Mouse (Mus musculus) limb, embryonic 12.5 days (tissue): ENCODE data around the gene Vmn2r19. TPM values are rescaled to one million over a fixed set of nuclear protein-coding genes. Genes with fewer than 3 reads are reported as not detected.

Experiments
- ATAC-seq: fragments of 200-750 bp; cut with Nextera tagmentation; 2 replicates; pipeline ENCODE4 v1.8.0; 2017; ENCODE audit warnings: low read depth, moderate TSS enrichment; ENCODE audit not compliant: insufficient number of reproducible peaks, insufficient read depth, low FRiP score, low TSS enrichment
- H3K27ac ChIP-seq: fragments of 300-500 bp; sonication (generic); 2 replicates; pipeline ENCODE4 v1.5.1; 2016; ENCODE audit warnings: mild to moderate bottlenecking, moderate library complexity
- H3K27me3 ChIP-seq: fragments of 300-500 bp; sonication (generic); 2 replicates; pipeline ENCODE4 v1.6.1; 2016; ENCODE audit warnings: mild to moderate bottlenecking, moderate library complexity
- H3K36me3 ChIP-seq: fragments of 300-500 bp; sonication (generic); 2 replicates; pipeline ENCODE4 v1.6.1; 2016; ENCODE audit warnings: mild to moderate bottlenecking, moderate library complexity
- H3K4me1 ChIP-seq: fragments of 300-500 bp; sonication (generic); replicated peaks from 2 replicates; pipeline ENCODE4 v1.6.1; 2016
- H3K4me2 ChIP-seq: fragments of 300-500 bp; sonication (generic); 2 replicates; pipeline ENCODE4 v1.6.1; 2016; ENCODE audit warnings: mild to moderate bottlenecking, moderate library complexity
- H3K4me3 ChIP-seq: fragments of 300-500 bp; sonication (generic); replicated peaks from 2 replicates; pipeline ENCODE4 v1.5.1; 2016; ENCODE audit warnings: mild to moderate bottlenecking
- H3K9ac ChIP-seq: fragments of 300-500 bp; sonication (generic); replicated peaks from 2 replicates; pipeline ENCODE4 v1.6.1; 2016; ENCODE audit warnings: mild to moderate bottlenecking, moderate library complexity
- H3K9me3 ChIP-seq: fragments of 300-500 bp; sonication (generic); 2 replicates; pipeline ENCODE4 v1.6.1; 2016; ENCODE audit warnings: mild to moderate bottlenecking, moderate library complexity
- WGBS: fragments of 180-500 bp; shearing (Covaris S2); methylation state at CpG from one replicate; pipeline ENCODE4 v1.1.7; 2016; 5-methylcytosine and 5-hydroxymethylcytosine counted together
- polyA plus RNA-seq: library from polyadenylated mRNA; unstranded; fragments of >200 nt; fragmentation: Nextera tagmentation; extraction: Ambion mirVana; gene quantifications from 2 replicates; pipeline ENCODE4 v1.2.1, GENCODE M21; 2016

The Vmn2r19 gene
- not detected in 2 replicates for polyA plus RNA-seq

DNA sequence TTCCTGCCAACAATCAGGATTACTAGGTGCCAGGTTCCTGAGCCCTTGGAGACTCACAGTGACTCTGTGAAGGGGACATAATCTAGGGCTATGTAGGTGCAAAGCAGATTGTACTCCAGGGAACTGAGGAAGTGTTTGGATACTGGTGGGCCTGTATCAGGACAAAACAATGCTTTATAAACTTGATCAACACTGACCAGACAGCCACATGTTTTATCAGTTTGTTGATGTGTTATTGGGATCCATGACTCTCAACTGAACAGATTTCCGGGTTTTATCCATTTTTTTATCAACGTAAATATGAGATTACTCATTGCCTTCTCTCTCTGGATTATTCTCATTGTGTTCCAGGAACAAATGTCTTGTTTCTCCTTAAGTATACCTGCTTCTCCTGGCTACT lies at the start of gene Vmn2r19:
TSS of gene Vmn2r19 (plus strand) at position 301 of the 400 bp plus-strand sequence.
- H3K36me3 ChIP-seq = no peaks in the 10 kb centered on the region
- 87% methylated on average over 2 of the region's 2 CpGs for WGBS
- no peak within 1 kb of the TSS for H3K27ac ChIP-seq
- no peaks in the 10 kb centered on the region for H3K9me3 ChIP-seq
- no peak for ATAC-seq
- no peaks in the 10 kb centered on the region for H3K4me1 ChIP-seq
- H3K4me3 ChIP-seq = no peak within 1 kb of the TSS
- H3K4me2 ChIP-seq = no peak within 1 kb of the TSS
- no peaks in the 10 kb centered on the region for H3K27me3 ChIP-seq
- no peak within 1 kb of the TSS for H3K9ac ChIP-seq

DNA sequence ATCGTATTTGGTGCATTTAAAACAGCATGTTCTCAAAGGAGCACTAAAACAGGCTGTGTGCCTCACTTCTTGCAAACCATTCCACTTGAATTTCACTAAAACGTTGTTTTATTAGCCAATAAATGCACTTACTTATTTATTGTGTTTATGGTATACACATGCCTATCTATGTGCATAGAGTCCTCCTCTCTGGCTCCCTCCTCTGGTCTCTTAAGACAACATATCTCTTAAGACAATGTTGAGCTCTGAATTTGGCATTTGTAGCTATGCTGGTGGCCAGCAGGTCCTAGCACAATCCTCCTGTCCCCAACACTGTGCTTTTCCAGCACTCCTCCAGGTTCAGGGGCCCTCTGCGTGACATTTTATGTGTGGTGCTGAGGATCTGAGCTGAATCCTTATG lies 49.2 kb upstream of the Vmn2r19 start:
- no peak for ATAC-seq
- H3K27me3 ChIP-seq = no peaks in the 10 kb centered on the region
- no peak overlapping the region for H3K27ac ChIP-seq
- H3K9me3 ChIP-seq = peaks cover 7% of the 10 kb centered on the region; the same call in 1 of the 2 replicates
- no peaks in the 10 kb centered on the region for H3K4me1 ChIP-seq
- H3K4me2 ChIP-seq = no peak overlapping the region
- no peak overlapping the region for H3K9ac ChIP-seq
- H3K4me3 ChIP-seq = no peak overlapping the region
- WGBS = 68% methylated on average over 3 of the region's 3 CpGs
- no peaks in the 10 kb centered on the region for H3K36me3 ChIP-seq

DNA sequence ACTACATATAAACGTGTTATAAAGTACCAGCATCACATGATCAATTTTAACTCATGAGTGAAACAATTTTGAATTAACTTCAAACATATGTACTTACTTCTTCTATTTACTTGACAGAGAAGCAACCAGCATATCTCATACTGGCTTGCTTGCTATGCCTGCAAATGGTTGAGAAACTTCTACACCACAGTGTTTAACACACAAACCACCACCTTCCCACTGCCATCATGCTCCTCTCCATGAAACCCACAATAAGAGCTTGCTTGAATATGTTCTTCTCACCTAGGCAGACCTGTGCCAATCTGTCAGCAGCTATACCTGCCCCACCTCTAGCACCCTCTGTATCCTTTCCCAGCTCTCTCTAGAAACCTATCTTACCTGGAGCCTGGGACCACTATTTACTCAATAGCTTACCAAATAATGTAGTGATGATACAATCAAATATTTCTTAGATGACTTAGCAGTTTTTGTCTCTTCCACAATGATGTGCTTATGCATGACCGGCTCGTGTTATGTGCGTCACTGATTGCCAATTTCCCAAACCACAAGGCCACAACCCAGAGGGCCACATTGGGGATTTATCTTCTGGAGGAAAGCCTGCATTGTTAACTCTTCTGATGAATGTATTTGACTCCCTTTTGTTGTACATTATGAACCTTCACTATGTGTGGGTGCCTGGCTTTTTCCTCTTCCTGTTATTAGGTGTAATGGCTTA lies 48.1 kb upstream of the Vmn2r19 start:
- H3K4me3 ChIP-seq = no peak overlapping the region
- no peak overlapping the region for H3K4me2 ChIP-seq
- no peak overlapping the region for H3K9ac ChIP-seq
- no peaks in the 10 kb centered on the region for H3K4me1 ChIP-seq
- H3K36me3 ChIP-seq = no peaks in the 10 kb centered on the region
- H3K27me3 ChIP-seq = no peaks in the 10 kb centered on the region
- 84% methylated on average over 4 of the region's 4 CpGs for WGBS
- H3K9me3 ChIP-seq = peaks cover 7% of the 10 kb centered on the region; the same call in 1 of the 2 replicates
- ATAC-seq = no peak
- H3K27ac ChIP-seq = no peak overlapping the region

DNA sequence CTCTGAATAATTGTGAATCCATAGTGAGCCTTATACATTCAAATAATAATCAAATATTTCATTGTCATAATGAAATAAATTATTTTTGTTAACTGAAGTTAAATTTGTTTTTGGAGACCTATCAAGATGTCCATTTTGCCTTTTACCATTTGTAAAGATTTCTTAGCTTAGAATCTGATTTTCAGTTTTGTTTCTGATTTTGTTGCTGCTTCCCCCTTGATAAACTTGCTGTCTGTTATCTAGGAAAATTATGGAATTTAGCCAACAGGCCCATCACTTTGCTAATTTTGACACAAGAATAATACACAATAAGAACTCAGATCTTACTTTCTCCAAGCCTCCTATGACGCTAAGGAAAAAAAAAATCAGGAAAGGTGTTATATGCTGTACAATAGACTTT lies 47.3 kb upstream of the Vmn2r19 start:
- peaks cover 3% of the 10 kb centered on the region; the same call in 1 of the 2 replicates for H3K9me3 ChIP-seq
- no peak for ATAC-seq
- no peak overlapping the region for H3K4me2 ChIP-seq
- no peaks in the 10 kb centered on the region for H3K27me3 ChIP-seq
- no peak overlapping the region for H3K4me3 ChIP-seq
- no peak overlapping the region for H3K27ac ChIP-seq
- 73% methylated on average over 1 of the region's 1 CpGs for WGBS
- H3K4me1 ChIP-seq = no peaks in the 10 kb centered on the region
- no peak overlapping the region for H3K9ac ChIP-seq
- H3K36me3 ChIP-seq = no peaks in the 10 kb centered on the region

DNA sequence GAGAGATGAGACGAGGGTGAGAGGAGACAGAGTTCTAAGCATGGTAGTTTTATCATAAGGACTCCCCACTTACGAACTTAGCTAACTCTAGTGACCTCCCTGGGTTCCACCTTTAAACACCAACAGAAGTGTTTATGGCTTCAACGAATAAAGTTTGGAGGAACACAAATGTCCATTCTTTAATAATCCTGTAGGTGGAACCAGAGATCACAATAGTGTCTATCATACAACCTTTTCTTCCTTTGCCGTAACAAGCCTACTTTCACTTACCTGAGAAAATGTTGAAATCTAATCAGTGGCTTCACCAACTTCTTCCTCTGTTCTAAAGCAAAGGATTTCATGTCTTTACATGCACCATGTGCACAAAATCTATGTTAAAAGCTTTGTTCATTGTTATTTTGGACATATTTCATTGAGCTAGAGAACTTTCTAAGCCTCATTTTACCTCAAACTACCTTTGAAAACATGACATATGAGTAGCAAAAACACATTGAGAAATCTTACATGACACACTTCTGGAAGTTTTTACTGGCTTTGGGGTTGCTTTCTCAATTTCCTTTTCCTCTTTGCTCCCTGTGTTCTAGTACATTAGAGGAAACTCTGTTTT lies 46.5 kb upstream of the Vmn2r19 start, which contains the start of gene Clec4d:
TSS of gene Clec4d (plus strand) at position 557 of the 607 bp plus-strand sequence.
- 77% methylated on average over 4 of the region's 4 CpGs for WGBS
- no peak within 1 kb of the TSS for H3K4me2 ChIP-seq

DNA sequence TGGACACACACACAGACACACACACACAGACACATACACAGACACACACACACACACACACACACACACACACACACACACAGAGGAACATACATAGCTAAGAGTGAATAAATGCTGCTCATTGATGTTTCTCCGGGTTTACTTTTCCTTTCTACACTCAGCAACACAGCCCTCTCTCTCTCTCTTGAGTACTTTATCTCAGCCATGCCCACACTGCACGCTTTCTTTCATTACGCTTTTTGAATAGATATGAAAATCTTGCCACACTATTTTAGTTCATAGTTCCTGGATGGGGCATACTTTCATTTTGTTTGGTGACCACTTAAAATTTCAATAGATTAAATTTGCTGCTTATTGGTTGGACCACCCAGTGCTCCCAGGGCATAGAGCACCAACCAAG lies 43.9 kb upstream of the Vmn2r19 start:
- Histone ChIP-seq H3K27ac (no peak overlapping the region), H3K27me3 (no peaks in the 10 kb centered on the region), H3K4me2 (no peak overlapping the region), H3K4me1 (no peaks in the 10 kb centered on the region), H3K4me3 (no peak overlapping the region), H3K9me3 (no peaks in the 10 kb centered on the region), H3K36me3 (no peaks in the 10 kb centered on the region), H3K9ac (no peak overlapping the region)
- WGBS = 85% methylated on average over 3 of the region's 3 CpGs
- no peak for ATAC-seq

More for the DNA sequence above, 46.5 kb upstream of the Vmn2r19 start, which contains the start of gene Clec4d:
- Histone ChIP-seq H3K9me3 (peaks cover 3% of the 10 kb centered on the region; the same call in 1 of the 2 replicates), H3K27ac (no peak within 1 kb of the TSS), H3K27me3 (no peaks in the 10 kb centered on the region), H3K4me3 (no peak within 1 kb of the TSS), H3K4me1 (no peaks in the 10 kb centered on the region), H3K9ac (no peak within 1 kb of the TSS), H3K36me3 (no peaks in the 10 kb centered on the region)
- no peak for ATAC-seq

DNA sequence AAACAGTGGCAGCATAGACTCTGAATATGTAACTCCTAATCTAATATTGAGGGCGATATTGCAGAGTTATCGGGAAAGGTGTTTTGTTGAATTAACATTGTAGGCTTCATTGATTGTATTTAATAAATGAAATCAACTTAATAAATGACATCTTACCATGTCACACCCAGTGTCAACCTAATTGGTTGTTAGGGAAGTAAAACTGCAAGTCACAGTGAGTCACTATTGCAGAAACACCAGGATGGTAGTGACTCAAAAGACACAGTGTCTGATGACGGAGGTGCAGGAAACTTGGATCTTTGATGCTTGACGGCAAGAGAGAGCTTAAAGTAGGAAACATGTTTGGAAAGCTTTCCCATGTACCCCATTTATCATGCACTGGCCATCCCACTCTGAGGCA lies 42.3 kb upstream of the Vmn2r19 start:
- Histone ChIP-seq H3K4me2 (no peak overlapping the region), H3K9me3 (no peaks in the 10 kb centered on the region), H3K9ac (no peak overlapping the region), H3K36me3 (no peaks in the 10 kb centered on the region), H3K4me1 (no peaks in the 10 kb centered on the region), H3K27ac (no peak overlapping the region), H3K27me3 (no peaks in the 10 kb centered on the region), H3K4me3 (no peak overlapping the region)
- no peak for ATAC-seq
- WGBS = 85% methylated on average over 4 of the region's 4 CpGs

DNA sequence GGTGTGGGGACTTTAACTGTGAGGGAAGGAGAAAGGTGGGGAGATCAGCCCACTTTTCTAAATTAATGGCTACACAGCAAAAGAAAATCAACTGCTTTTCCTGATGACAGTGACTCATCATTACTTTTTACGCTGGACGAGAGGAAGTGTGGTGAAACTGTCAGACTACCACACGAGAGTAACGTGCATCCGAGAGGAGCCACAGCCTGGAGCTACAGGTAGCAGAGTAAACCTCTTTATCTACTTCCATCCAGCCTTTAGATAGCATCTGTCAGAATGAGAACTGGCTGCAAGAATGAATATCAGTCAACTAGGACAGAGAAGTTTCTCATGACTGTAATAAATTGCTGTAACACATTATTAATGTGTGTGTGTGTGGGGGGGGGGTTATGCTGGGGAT lies 41.2 kb upstream of the Vmn2r19 start:
- no peak for ATAC-seq
- Histone ChIP-seq H3K4me1 (no peaks in the 10 kb centered on the region), H3K9ac (no peak overlapping the region), H3K27me3 (no peaks in the 10 kb centered on the region), H3K4me3 (no peak overlapping the region), H3K9me3 (no peaks in the 10 kb centered on the region), H3K36me3 (no peaks in the 10 kb centered on the region), H3K27ac (no peak overlapping the region), H3K4me2 (no peak overlapping the region)
- 85% methylated on average over 5 of the region's 5 CpGs for WGBS

DNA sequence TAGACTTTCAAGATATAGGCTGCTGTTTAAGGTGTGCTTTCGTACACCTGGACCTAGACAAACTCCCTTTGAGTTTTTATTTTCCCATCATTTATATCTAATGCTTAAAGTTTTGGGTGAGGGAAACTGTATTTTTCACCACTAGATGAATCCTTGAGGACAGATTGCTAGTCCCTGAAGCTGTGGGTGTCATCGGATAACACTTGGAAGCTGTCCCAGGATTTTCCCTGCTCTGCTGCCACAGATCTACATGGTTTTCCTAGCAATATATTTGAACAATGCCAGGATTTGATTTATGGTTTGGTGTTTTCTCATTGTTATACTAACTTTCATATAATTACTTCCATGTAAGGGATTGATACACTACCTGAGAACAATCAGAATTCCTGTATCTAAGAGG lies 28.7 kb upstream of the Vmn2r19 start:
- Histone ChIP-seq H3K36me3 (no peaks in the 10 kb centered on the region), H3K4me2 (no peak overlapping the region), H3K27me3 (no peaks in the 10 kb centered on the region), H3K4me3 (no peak overlapping the region), H3K4me1 (no peaks in the 10 kb centered on the region), H3K9me3 (0 out of 2 replicates have a peak, but pooled peaks cover 4% of the 10 kb centered on the region), H3K9ac (no peak overlapping the region), H3K27ac (no peak overlapping the region)
- 89% methylated on average over 2 of the region's 2 CpGs for WGBS
- ATAC-seq = no peak

DNA sequence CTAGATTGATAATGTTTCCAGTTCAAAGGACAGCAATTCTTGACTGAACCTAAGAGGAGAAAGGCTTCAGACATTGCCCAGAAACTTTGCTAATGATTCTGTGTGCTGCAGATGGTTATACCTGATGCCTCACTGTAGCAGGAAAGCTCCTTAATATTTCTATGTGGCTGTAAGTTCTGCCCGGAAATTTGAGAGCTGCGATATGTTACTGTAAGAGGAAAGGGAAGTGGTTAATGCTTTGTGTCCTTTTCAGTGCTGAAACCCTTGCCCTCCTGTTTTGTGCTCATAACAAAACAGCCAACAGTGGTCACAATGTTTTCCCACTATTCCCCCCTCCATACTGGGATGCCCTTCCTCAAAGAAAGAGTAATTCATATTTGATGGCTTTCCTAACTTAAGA lies 21.8 kb upstream of the Vmn2r19 start:
- H3K27ac ChIP-seq = no peak overlapping the region
- no peak overlapping the region for H3K9ac ChIP-seq
- no peak overlapping the region for H3K4me3 ChIP-seq
- ATAC-seq = no peak
- no peaks in the 10 kb centered on the region for H3K27me3 ChIP-seq
- no peak overlapping the region for H3K4me2 ChIP-seq
- H3K36me3 ChIP-seq = no peaks in the 10 kb centered on the region
- H3K4me1 ChIP-seq = no peaks in the 10 kb centered on the region
- 87% methylated on average over 2 of the region's 2 CpGs for WGBS
- no peaks in the 10 kb centered on the region for H3K9me3 ChIP-seq

DNA sequence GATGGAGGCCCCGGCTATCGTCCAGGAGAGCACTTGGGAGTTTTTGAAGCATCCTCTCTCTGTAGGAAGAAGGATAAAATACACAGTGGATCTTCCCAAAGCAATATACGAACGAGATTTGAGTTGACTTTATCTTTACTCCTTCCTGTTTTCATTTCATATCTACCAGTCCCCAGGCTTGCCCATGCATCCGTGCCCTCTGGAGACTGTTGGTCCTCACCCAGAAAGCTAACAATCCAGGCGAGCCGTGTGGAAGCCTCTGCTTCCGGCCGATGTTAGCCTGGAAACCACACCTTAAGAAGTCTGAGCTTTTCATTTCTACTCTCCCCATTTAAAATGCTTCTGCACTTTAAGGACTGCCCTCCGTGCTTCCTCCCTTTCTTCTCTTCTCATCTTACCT lies 19.2 kb upstream of the Vmn2r19 start:
- no peaks in the 10 kb centered on the region for H3K27me3 ChIP-seq
- no peak for ATAC-seq
- no peak overlapping the region for H3K4me2 ChIP-seq
- no peaks in the 10 kb centered on the region for H3K36me3 ChIP-seq
- no peak overlapping the region for H3K4me3 ChIP-seq
- 85% methylated on average over 10 of the region's 10 CpGs for WGBS
- no peaks in the 10 kb centered on the region for H3K9me3 ChIP-seq
- no peak overlapping the region for H3K9ac ChIP-seq
- no peak overlapping the region for H3K27ac ChIP-seq
- no peaks in the 10 kb centered on the region for H3K4me1 ChIP-seq
